Comparison of ENCODE assay signal across 8 mouse cellular contexts in the genomic region with DNA sequence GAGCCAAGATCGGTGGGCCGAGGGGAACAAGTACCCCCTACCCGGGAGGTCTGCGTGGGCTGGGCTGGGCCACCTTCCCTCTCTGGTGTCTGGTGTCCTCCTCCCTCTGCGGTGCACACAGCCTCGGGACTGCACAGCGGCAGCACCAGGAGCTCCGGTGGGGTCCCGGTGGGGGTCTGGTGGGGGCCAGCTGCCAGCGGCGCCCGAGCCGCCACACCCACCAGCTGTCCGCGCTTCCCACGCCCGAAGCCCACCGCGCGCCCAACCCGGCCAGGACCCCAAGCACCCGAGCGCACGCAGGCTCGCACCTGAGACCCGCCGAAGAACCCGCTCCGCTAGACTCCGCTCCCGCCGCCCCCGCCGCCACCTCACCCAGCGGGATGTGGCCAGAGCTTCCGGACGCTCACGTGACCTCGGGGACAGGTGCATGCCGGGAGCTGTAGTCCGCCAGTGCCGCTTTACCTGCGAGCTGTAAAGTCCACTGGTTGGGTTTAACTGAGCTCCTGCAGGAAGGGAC. TPM values are rescaled to one million over a fixed set of nuclear protein-coding genes. Genes with fewer than 3 reads are reported as not detected.
DNase-seq lines count a peak whose midpoint lies in the region; ATAC-seq and TF ChIP-seq lines count a peak whose summit lies in the region.

A gene (minus strand): TSS at position 365 of the 517 bp plus-strand sequence.

- H3K36me3 ChIP-seq in ES-E14 (ENCODE audit: control insufficient read depth, insufficient read depth, low read length, poor library complexity, severe bottlenecking), result peaks cover 8% of the 10 kb centered on the region; the same call in 1 of the 2 replicates
- H3K36me3 ChIP-seq in forebrain, embryonic 15.5 days, result 0 out of 2 replicates have a peak, but pooled peaks cover 6% of the 10 kb centered on the region
- 0 out of 2 replicates have a peak, but pooled peaks cover 3% of the 10 kb centered on the region for H3K36me3 ChIP-seq in liver, postnatal 0 days (replicated peaks; ENCODE audit: insufficient read depth, low read length)
- H3K36me3 ChIP-seq in neural tube, embryonic 14.5 days (ENCODE audit: control insufficient read depth, insufficient read depth, low read length), result no peaks in the 10 kb centered on the region
- no peaks in the 10 kb centered on the region for H3K36me3 ChIP-seq in testis, adult 2 months (ENCODE audit: control insufficient read depth, insufficient read depth, low read length)

- H3K27ac ChIP-seq in ES-E14 (ENCODE audit: insufficient read depth, low read depth, low read length, poor library complexity, severe bottlenecking), result peak within 1 kb of the TSS; percentile 52; the same call in 1 of the 2 replicates
- H3K27ac ChIP-seq in forebrain, embryonic 15.5 days (replicated peaks), result peak within 1 kb of the TSS; percentile 16; the same call in 1 of the 2 replicates
- H3K27ac ChIP-seq in liver, postnatal 0 days (ENCODE audit: low read depth), result peak within 1 kb of the TSS; percentile 73
- 0 out of 2 replicates have a peak within 1 kb of the TSS, but pooled peaks have one; percentile 40 for H3K27ac ChIP-seq in neural tube, embryonic 14.5 days (ENCODE audit: low read depth, low read length)
- peak within 1 kb of the TSS; percentile 36; the same call in 1 of the 2 replicates for H3K27ac ChIP-seq in testis, adult 2 months (ENCODE audit: control insufficient read depth, insufficient read depth, low read depth, low read length)

- H3K4me1 ChIP-seq in ES-E14 (ENCODE audit: control insufficient read depth in 2 of 2, insufficient read depth in 2 of 2, low read length in 2 of 2, poor library complexity in 1 of 2), result peaks cover 2 to 11% of the 10 kb centered on the region in 2 experiments; a peak in 1 of 4 replicates
- H3K4me1 ChIP-seq in forebrain, embryonic 15.5 days, result peaks cover 17% of the 10 kb centered on the region
- peaks cover 25% of the 10 kb centered on the region for H3K4me1 ChIP-seq in liver, postnatal 0 days (ENCODE audit: insufficient read depth)
- H3K4me1 ChIP-seq in neural tube, embryonic 14.5 days (ENCODE audit: control insufficient read depth, insufficient read depth, low read length), result peaks cover 11% of the 10 kb centered on the region; the same call in 1 of the 2 replicates
- H3K4me1 ChIP-seq in testis, adult 2 months (ENCODE audit: control insufficient read depth, insufficient read depth, low read length), result peaks cover 9% of the 10 kb centered on the region

- WGBS in forebrain, embryonic 15.5 days, result under 1% methylated on average over 43 of the region's 43 CpGs
- under 1% methylated on average over 37 of the region's 43 CpGs for WGBS in liver, postnatal 0 days (ENCODE audit: insufficient replicate concordance)
- WGBS in neural tube, embryonic 14.5 days, result under 1% methylated on average over 42 of the region's 43 CpGs

- H3K4me3 ChIP-seq in ES-E14 (ENCODE audit: insufficient read depth in 1 of 2, low read depth in 1 of 2, low read length in 2 of 2, poor library complexity in 1 of 2, severe bottlenecking in 1 of 2), result peak within 1 kb of the TSS; percentile 80 to 97
- H3K4me3 ChIP-seq in forebrain, embryonic 15.5 days, result peak within 1 kb of the TSS; percentile 93
- H3K4me3 ChIP-seq in liver, postnatal 0 days (ENCODE audit: low read depth, low read length), result peak within 1 kb of the TSS; percentile 96
- peak within 1 kb of the TSS; percentile 92 for H3K4me3 ChIP-seq in neural tube, embryonic 14.5 days (ENCODE audit: low read depth, low read length)
- H3K4me3 ChIP-seq in testis, adult 2 months (ENCODE audit: control insufficient read depth, low read depth, low read length), result peak within 1 kb of the TSS; percentile 86

- peak; percentile 53 for TF ChIP-seq POLR2A in testis, adult 2 months (IDR thresholded peaks at IDR 0.05; ENCODE audit: control insufficient read depth, low read depth, low read length)

- peak; percentile 79 for DNase-seq in ES-E14 (ENCODE audit: low read depth, low spot score)
- DNase-seq in cerebellum, adult 11 months, result peak; percentile 87
- DNase-seq in heart, postnatal 25 days (ENCODE audit: low spot score), result peak; percentile 71
- DNase-seq in layer of hippocampus, adult 11-12 months (ENCODE audit: low spot score), result peak; percentile 89
- DNase-seq in liver, postnatal 0 days, result peak; percentile 91

- in situ Hi-C loops in ES-E14 (cut with MboI; ENCODE audit: low sequenced_read_pairs in 2 of 2, unreplicated experiment in 2 of 2), result no loop called here

- H3K9ac ChIP-seq in ES-E14 (ENCODE audit: insufficient read depth, low read depth, low read length, poor library complexity, severe bottlenecking), result peak within 1 kb of the TSS; percentile 96
- H3K9ac ChIP-seq in forebrain, embryonic 15.5 days (replicated peaks), result peak within 1 kb of the TSS; percentile 93
- peak within 1 kb of the TSS; percentile 87 for H3K9ac ChIP-seq in liver, postnatal 0 days (replicated peaks)
- H3K9ac ChIP-seq in neural tube, embryonic 14.5 days (replicated peaks; ENCODE audit: low read depth, low read length), result peak within 1 kb of the TSS; percentile 87

- no peaks in the 10 kb centered on the region for H3K9me3 ChIP-seq in ES-E14 (ENCODE audit: control insufficient read depth, insufficient read depth, low read depth, low read length)
- no peaks in the 10 kb centered on the region for H3K9me3 ChIP-seq in forebrain, embryonic 15.5 days
- H3K9me3 ChIP-seq in liver, postnatal 0 days (ENCODE audit: low read length), result no peaks in the 10 kb centered on the region
- H3K9me3 ChIP-seq in neural tube, embryonic 14.5 days (ENCODE audit: control insufficient read depth, low read length), result no peaks in the 10 kb centered on the region

- peak; percentile 93 for ATAC-seq in forebrain, embryonic 15.5 days (replicated peaks)
- peak; percentile 89 for ATAC-seq in liver, postnatal 0 days
- peak; percentile 90 for ATAC-seq in neural tube, embryonic 14.5 days (ENCODE audit: low read depth)

- H3K27me3 ChIP-seq in forebrain, embryonic 15.5 days, result peaks cover 5% of the 10 kb centered on the region; the same call in 1 of the 2 replicates
- 0 out of 2 replicates have a peak, but pooled peaks cover 4% of the 10 kb centered on the region for H3K27me3 ChIP-seq in liver, postnatal 0 days (ENCODE audit: insufficient read depth, low read length)
- H3K27me3 ChIP-seq in neural tube, embryonic 14.5 days (ENCODE audit: control insufficient read depth, insufficient read depth, low read length), result no peaks in the 10 kb centered on the region
- H3K27me3 ChIP-seq in testis, adult 2 months (ENCODE audit: control insufficient read depth, insufficient read depth, low read length), result no peaks in the 10 kb centered on the region

- TF ChIP-seq EP300 in liver, postnatal 0 days (IDR thresholded peaks at IDR 0.05; ENCODE audit: low read depth), result no peak

- H3K4me2 ChIP-seq in forebrain, embryonic 15.5 days (replicated peaks), result peak within 1 kb of the TSS; percentile 63
- H3K4me2 ChIP-seq in liver, postnatal 0 days (ENCODE audit: low read depth, low read length), result peak within 1 kb of the TSS; percentile 97
- H3K4me2 ChIP-seq in neural tube, embryonic 14.5 days (ENCODE audit: low read depth, low read length), result peak within 1 kb of the TSS; percentile 70

- TF ChIP-seq CTCF in liver, postnatal 0 days (IDR thresholded peaks at IDR 0.05; ENCODE audit: low read depth), result no peak
- TF ChIP-seq CTCF in testis, adult 2 months (IDR thresholded peaks at IDR 0.05; ENCODE audit: control insufficient read depth, insufficient read depth, insufficient replicate concordance, low read depth, low read length), result no peak

- intact Hi-C loops in heart, postnatal 25 days (cut with DNase I), result no loop called here

TF ChIP-seq in ES-E14, 5 proteins besides CTCF, POLR2A, EP300 and RAD21:
- TF ChIP-seq CHD2 (IDR thresholded peaks at IDR 0.05; ENCODE audit: low read depth, low read length), result no peak
- TF ChIP-seq ZC3H11A (IDR thresholded peaks at IDR 0.05; ENCODE audit: borderline replicate concordance, low read depth, low read length), result no peak
- peak; percentile 93 for TF ChIP-seq HCFC1 (IDR thresholded peaks at IDR 0.05; ENCODE audit: borderline replicate concordance, insufficient read depth, low read length)

RNA-seq across cellular contexts. Expression of the gene that starts here (rescaled TPM):
- total RNA-seq in ES-E14 (2012; rRNA removed), result 45.2 and 66.4 TPM in 2 replicates
- 60.4 and 69.5 TPM in 2 replicates for polyA plus RNA-seq in forebrain, embryonic 15.5 days (2015; fragmentation: Nextera tagmentation; extraction: Ambion mirVana)
- 10 to 100 TPM; 16.4 to 20.5 TPM for total RNA-seq in heart, postnatal 25 days (2021)
- 13.9 and 16.0 TPM in 2 replicates for polyA plus RNA-seq in liver, postnatal 0 days (2015; fragmentation: Nextera tagmentation; extraction: Ambion mirVana)
- 60.5 and 68.8 TPM in 2 replicates for polyA plus RNA-seq in neural tube, embryonic 14.5 days (2014; fragmentation: Nextera tagmentation; extraction: Ambion mirVana)
- 6.4 and 7.0 TPM in 2 replicates for polyA plus RNA-seq in testis, adult 2 months (2012; rRNA removed)

Comparison
In these comparisons a context has a peak if more than half of its experiments do, and no peak if none do; other contexts are left out.
1. Peak in every context shown above with its lines: DNase-seq, ATAC-seq, H3K4me3 ChIP-seq and H3K27ac ChIP-seq.
2. H3K27ac ChIP-seq: peak in every context shown above with its lines; median percentile 73 in liver, postnatal 0 days; 52 in ES-E14; 40 in neural tube, embryonic 14.5 days; 36 in testis, adult 2 months; 16 in forebrain, embryonic 15.5 days.